Mouse (Mus musculus) macrophage (primary cell): ENCODE data around the gene Gm45140. TPM values are rescaled to one million over a fixed set of nuclear protein-coding genes. Genes with fewer than 3 reads are reported as not detected.

Source experiments
- H3K27ac ChIP-seq: fragments of 350-480 bp; formaldehyde crosslinking; 2 replicates; pipeline ENCODE4 v1.9.0; 2021
- H3K36me3 ChIP-seq: fragments of 350-480 bp; formaldehyde crosslinking; 2 replicates; pipeline ENCODE4 v1.9.0; 2021; ENCODE audit errors: inconsistent target
- H3K4me3 ChIP-seq: fragments of 350-480 bp; formaldehyde crosslinking; 2 replicates; pipeline ENCODE4 v1.9.0; 2021; ENCODE audit errors: inconsistent target
- H3K79me2 ChIP-seq: fragments of 350-480 bp; formaldehyde crosslinking; 2 replicates; pipeline ENCODE4 v1.9.0; 2021; ENCODE audit errors: inconsistent target
- WGBS: methylation state at CpG from one replicate; pipeline ENCODE4 v1.1.7; 2026; ENCODE audit warnings: inconsistent platforms; ENCODE audit not compliant: missing documents; 5-methylcytosine and 5-hydroxymethylcytosine counted together
- polyA plus RNA-seq: library from polyadenylated mRNA; stranded (reverse); fragments of 250-400 nt; gene quantifications from 3 replicates; pipeline ENCODE4 v1.2.4, GENCODE M21; 2018; ENCODE audit warnings: inconsistent platforms

Gene Gm45140
- polyA plus RNA-seq, 1 experiment from 2014 or later, result 20.2 TPM

GRCm38 (mm10) chr6:87799576-87799975, 36.0 kb downstream of the Gm45140 start:
- 96% methylated on average over 6 of the region's 6 CpGs for WGBS
- H3K27ac ChIP-seq, result no peak overlapping the region
- H3K36me3 ChIP-seq, result peaks cover 3% of the 10 kb centered on the region; the same call in 1 of the 2 replicates
- no peak overlapping the region for H3K4me3 ChIP-seq
- H3K79me2 ChIP-seq, result peaks cover 95% of the 10 kb centered on the region

- Histone ChIP-seq H3K27ac (no peak overlapping the region), H3K36me3 (peaks cover 25% of the 10 kb centered on the region), H3K79me2 (peaks cover 72% of the 10 kb centered on the region), H3K4me3 (no peak overlapping the region)
- WGBS, result 85% methylated on average over 2 of the region's 2 CpGs
These were observed 38.3 kb downstream of the Gm45140 start for GRCm38 (mm10) chr6:87797321-87797720.

GRCm38 (mm10) chr6:87796251-87796880, 39.2 kb downstream of the Gm45140 start:
- 90% methylated on average over 6 of the region's 6 CpGs for WGBS
- Histone ChIP-seq H3K79me2 (peaks cover 62% of the 10 kb centered on the region), H3K4me3 (no peak overlapping the region), H3K27ac (no peak overlapping the region), H3K36me3 (peaks cover 33% of the 10 kb centered on the region)

- Histone ChIP-seq H3K36me3 (peaks cover 41% of the 10 kb centered on the region), H3K4me3 (no peak overlapping the region), H3K79me2 (peaks cover 55% of the 10 kb centered on the region; the same call in 1 of the 2 replicates), H3K27ac (no peak overlapping the region)
- WGBS, result 80% methylated on average over 5 of the region's 6 CpGs
These were observed 40.0 kb downstream of the Gm45140 start for GRCm38 (mm10) chr6:87795385-87796150.

- 97% methylated on average over 10 of the region's 10 CpGs for WGBS
- H3K36me3 ChIP-seq, result peaks cover 47% of the 10 kb centered on the region
- H3K27ac ChIP-seq, result no peak overlapping the region
- peaks cover 38% of the 10 kb centered on the region; the same call in 1 of the 2 replicates for H3K79me2 ChIP-seq
- no peak overlapping the region for H3K4me3 ChIP-seq
These were observed 41.6 kb downstream of the Gm45140 start for GRCm38 (mm10) chr6:87793821-87794510.

- no peak overlapping the region for H3K4me3 ChIP-seq
- H3K27ac ChIP-seq, result no peak overlapping the region
- 91% methylated on average over 5 of the region's 5 CpGs for WGBS
- peaks cover 47% of the 10 kb centered on the region for H3K36me3 ChIP-seq
- peaks cover 17% of the 10 kb centered on the region; the same call in 1 of the 2 replicates for H3K79me2 ChIP-seq
These were observed 43.8 kb downstream of the Gm45140 start for GRCm38 (mm10) chr6:87791826-87792225.

GRCm38 (mm10) chr6:87790779-87791480, 44.7 kb downstream of the Gm45140 start:
- H3K4me3 ChIP-seq, result no peak overlapping the region
- H3K79me2 ChIP-seq, result peaks cover 8% of the 10 kb centered on the region; the same call in 1 of the 2 replicates
- H3K27ac ChIP-seq, result no peak overlapping the region
- H3K36me3 ChIP-seq, result peaks cover 47% of the 10 kb centered on the region
- WGBS, result 55% methylated on average over 7 of the region's 7 CpGs

GRCm38 (mm10) chr6:87789791-87790190, 45.8 kb downstream of the Gm45140 start:
- no peak overlapping the region for H3K27ac ChIP-seq
- peaks cover 47% of the 10 kb centered on the region for H3K36me3 ChIP-seq

GRCm38 (mm10) chr6:87788896-87789587, 46.6 kb downstream of the Gm45140 start:
- Histone ChIP-seq H3K36me3 (peaks cover 39% of the 10 kb centered on the region), H3K4me3 (no peak overlapping the region), H3K27ac (no peak overlapping the region), H3K79me2 (no peaks in the 10 kb centered on the region)
- 23% methylated on average over 5 of the region's 5 CpGs for WGBS

More at GRCm38 (mm10) chr6:87789791-87790190, 45.8 kb downstream of the Gm45140 start:
- Histone ChIP-seq H3K4me3 (no peak overlapping the region), H3K79me2 (no peaks in the 10 kb centered on the region)
- 60% methylated on average over 6 of the region's 6 CpGs for WGBS

- Histone ChIP-seq H3K79me2 (no peaks in the 10 kb centered on the region), H3K36me3 (peaks cover 33% of the 10 kb centered on the region), H3K27ac (no peak overlapping the region), H3K4me3 (no peak overlapping the region)
- WGBS, result 94% methylated on average over 9 of the region's 9 CpGs
These were observed 47.2 kb downstream of the Gm45140 start for GRCm38 (mm10) chr6:87788266-87788895.

- H3K36me3 ChIP-seq, result peaks cover 22% of the 10 kb centered on the region
- no peak overlapping the region for H3K27ac ChIP-seq
- WGBS, result 86% methylated on average over 6 of the region's 6 CpGs
These were observed 48.3 kb downstream of the Gm45140 start for GRCm38 (mm10) chr6:87787108-87787890.

GRCm38 (mm10) chr6:87786621-87787020, 49.0 kb downstream of the Gm45140 start:
- Histone ChIP-seq H3K27ac (no peak overlapping the region), H3K36me3 (peaks cover 15% of the 10 kb centered on the region; the same call in 1 of the 2 replicates)
- WGBS, result 74% methylated on average over 5 of the region's 5 CpGs

More at GRCm38 (mm10) chr6:87787108-87787890, 48.3 kb downstream of the Gm45140 start:
- Histone ChIP-seq H3K4me3 (no peak overlapping the region), H3K79me2 (no peaks in the 10 kb centered on the region)

GRCm38 (mm10) chr6:87784033-87784432, 51.6 kb downstream of the Gm45140 start:
- H3K27ac ChIP-seq, result no peak overlapping the region
- 89% methylated on average over 8 of the region's 8 CpGs for WGBS
- H3K36me3 ChIP-seq, result no peaks in the 10 kb centered on the region
- no peak overlapping the region for H3K4me3 ChIP-seq
- H3K79me2 ChIP-seq, result no peaks in the 10 kb centered on the region

More at GRCm38 (mm10) chr6:87786621-87787020, 49.0 kb downstream of the Gm45140 start:
- Histone ChIP-seq H3K79me2 (no peaks in the 10 kb centered on the region), H3K4me3 (no peak overlapping the region)
